Mouse (Mus musculus): Measurements from ENCODE around the gene Traf3ip2. TPM values are rescaled to one million over a fixed set of nuclear protein-coding genes. Genes with fewer than 3 reads are reported as not detected.

Gene Traf3ip2
- total RNA-seq, 2 experiments from 2014 or later: 7.1 to 7.3 TPM

- no peak for DNase-seq
Observed at GRCm38 (mm10) chr10:39634423-39635101, 21.8 kb downstream of the Traf3ip2 start.

DNA sequence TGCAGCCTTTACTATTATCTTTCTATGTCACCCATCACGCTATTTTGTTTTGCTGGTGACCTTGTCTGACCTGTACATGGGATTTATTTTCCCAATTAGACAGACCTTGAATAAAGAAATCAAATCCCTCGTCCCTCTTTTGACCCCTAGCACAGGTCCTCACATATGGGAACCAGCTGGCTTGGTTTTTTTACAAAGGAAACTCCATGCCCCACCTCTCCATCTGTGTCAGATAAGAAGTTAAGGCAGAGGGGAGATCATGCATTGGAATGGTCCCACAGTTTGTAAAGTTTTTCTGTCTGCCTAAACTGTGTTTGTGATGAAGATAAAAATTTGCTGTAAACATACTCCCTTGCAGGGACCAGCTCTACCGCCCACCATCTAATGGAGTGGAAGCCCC lies 26.1 kb downstream of the Traf3ip2 start:
- DNase-seq: no peak

DNA sequence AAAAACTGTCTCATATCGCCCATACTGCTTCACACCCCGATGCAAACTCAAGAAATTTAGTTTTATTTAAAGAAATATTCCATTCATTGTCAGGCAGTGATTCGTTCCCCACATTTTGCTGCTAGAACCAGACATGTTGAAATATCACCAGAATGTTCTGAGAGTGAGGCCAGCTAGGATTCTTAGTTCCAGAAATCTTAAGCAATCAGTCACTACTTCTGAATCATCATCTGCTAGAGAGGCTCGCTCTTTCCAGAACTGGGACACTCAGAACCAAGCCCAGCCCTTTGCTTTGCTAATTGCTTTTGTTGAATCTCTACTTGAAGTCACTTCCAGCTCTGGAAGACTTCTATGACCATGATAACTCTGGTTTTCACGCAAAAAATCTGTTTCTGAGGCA lies 27.0 kb downstream of the Traf3ip2 start:
- no peak for DNase-seq

GRCm38 (mm10) chr10:39640817-39641226 lies 28.1 kb downstream of the Traf3ip2 start:
- DNase-seq: peak; percentile 38

- no peak for DNase-seq
Observed at GRCm38 (mm10) chr10:39645789-39646628, 33.3 kb downstream of the Traf3ip2 start.

DNA sequence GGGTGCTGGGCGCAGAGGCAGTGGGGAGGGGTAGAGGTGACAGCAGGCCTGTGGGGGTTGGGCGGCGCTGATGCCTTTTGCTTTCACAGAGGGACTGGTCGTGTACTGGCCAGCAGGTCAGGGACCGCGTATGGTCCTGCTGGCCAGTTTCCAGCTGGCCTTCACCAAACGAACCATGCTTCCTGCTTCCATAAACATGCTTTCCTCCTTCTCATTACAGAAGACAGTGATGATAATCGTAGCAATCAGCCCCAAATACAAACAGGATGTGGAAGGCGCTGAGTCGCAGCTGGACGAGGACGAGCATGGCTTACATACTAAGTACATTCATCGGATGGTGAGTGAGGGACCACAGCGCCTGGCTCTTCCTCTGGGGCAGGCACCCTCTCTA lies 33.9 kb downstream of the Traf3ip2 start:
- peak; percentile 54 for DNase-seq

GRCm38 (mm10) chr10:39647118-39647517 lies 34.4 kb downstream of the Traf3ip2 start:
- DNase-seq: no peak

DNA sequence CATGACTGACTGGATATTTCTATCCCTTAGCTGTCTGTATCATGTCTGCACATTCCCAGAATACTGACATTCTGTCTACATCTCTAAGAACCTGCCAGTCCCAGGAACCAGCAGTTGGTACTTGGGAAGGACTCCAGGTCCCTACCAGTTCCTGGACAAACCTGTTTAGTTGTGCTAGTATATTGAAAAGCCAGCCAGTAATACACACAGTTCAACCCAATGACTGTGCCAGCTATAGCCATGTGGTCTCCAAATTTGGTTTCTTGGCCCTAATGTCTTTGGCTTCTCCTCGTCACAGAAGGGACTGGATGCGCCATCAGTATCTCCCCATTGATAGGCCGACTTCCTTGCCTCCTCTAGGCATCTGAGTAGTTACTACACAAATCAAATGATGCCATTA lies 35.5 kb downstream of the Traf3ip2 start:
- no peak for DNase-seq

GRCm38 (mm10) chr10:39649550-39649949 lies 36.8 kb downstream of the Traf3ip2 start:
- DNase-seq: no peak

DNA sequence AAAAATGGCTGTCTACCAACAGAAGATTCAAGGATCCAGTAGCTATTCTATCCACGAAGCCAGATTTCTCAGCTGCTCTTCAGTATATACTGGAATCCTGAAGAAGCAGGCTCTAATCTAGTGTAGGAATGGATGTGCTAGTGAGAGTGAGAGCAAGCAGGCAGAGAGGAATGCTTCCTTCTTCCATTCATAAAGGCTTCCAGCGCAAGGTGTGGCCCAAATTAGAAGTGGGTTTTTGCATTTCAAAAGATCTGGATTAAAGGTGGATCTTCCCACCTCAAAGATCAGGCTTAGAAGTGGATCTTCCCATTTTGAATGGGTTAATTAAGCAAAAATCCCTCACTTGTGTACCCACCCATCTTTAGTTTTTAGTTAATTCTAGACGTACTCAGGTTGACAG lies 37.6 kb downstream of the Traf3ip2 start:
- no peak for DNase-seq

GRCm38 (mm10) chr10:39654001-39654416 lies 41.3 kb downstream of the Traf3ip2 start:
- no peak for DNase-seq

DNA sequence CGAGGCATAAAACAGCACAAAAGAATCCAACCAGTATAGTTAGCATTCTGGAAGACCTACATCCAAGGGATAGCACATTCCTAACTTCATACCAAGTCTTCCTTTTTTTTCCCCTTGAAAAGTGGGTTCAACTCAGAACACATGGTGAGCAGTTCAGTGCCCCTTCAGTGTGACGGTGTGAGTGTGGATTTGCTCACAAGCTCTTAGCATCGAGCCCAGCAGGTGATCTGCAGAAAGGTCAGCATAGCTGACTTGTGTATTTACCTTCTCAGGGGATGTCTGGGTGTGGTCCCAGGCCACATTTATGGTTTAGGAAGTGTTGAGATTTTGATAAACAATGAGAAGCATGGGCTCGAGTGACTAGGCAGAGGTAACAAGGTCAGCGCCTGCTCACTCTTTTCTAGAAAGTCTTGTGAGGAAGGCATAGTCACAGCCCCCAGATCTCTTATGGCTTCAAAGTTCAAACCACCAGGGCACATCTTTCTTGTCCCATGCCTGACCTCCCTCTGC lies 46.2 kb downstream of the Traf3ip2 start:
- DNase-seq: no peak

GRCm38 (mm10) chr10:39659411-39660268 lies 46.9 kb downstream of the Traf3ip2 start:
- DNase-seq: peak; percentile 72

GRCm38 (mm10) chr10:39660269-39660655 lies 47.5 kb downstream of the Traf3ip2 start:
- no peak for DNase-seq

GRCm38 (mm10) chr10:39660698-39661097 lies 48.0 kb downstream of the Traf3ip2 start:
- no peak for DNase-seq

- DNase-seq: no peak
Observed at GRCm38 (mm10) chr10:39665071-39665502, 52.4 kb downstream of the Traf3ip2 start.

DNA sequence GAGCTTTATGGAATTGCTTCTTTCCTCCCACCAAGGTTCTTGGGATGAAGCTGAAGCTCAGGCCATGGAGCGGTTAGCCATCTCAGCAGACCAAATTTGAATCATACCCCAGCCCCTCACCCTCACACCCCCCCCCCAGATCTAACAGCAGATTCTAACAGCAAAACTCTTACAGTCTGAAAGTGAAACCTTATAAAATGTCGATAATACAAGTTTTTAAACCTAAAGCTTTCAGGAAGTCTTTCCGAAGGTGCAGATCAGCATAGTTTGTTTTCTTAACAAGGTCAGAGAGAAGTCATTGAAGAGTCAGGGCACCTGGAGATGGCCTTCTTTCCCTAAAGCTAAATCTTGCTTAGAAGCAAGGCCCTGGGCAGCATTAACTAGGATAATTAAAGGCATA lies 53.3 kb downstream of the Traf3ip2 start:
- no peak for DNase-seq

- DNase-seq: no peak
Observed at GRCm38 (mm10) chr10:39671451-39671850, 58.7 kb downstream of the Traf3ip2 start.

DNA sequence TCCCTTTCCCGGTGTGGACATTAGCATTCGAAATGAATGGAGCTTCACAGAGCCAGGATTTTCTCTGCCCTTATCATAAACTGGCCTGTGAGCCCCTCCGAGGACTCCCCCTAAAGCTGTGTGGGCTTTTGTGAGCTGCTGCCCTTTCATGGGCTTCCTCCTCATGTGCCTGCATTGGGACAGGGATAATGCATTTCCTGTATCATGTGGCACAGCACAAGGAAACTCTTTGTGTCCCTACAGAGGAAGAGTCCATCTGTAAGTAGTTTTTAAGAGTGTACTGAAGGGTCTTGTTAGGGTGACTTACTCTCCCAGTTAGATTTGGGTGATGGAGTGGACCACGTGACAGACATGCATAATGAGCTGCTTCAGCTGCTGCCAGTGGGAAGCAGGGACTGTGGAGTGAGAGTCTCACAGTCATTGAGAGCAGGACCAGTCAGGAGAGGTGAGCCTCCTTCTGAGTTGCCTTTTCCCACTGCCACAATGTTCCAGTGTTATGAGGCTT lies 59.9 kb downstream of the Traf3ip2 start:
- DNase-seq: no peak

- DNase-seq: no peak
Observed at GRCm38 (mm10) chr10:39674106-39674505, 61.4 kb downstream of the Traf3ip2 start.

DNA sequence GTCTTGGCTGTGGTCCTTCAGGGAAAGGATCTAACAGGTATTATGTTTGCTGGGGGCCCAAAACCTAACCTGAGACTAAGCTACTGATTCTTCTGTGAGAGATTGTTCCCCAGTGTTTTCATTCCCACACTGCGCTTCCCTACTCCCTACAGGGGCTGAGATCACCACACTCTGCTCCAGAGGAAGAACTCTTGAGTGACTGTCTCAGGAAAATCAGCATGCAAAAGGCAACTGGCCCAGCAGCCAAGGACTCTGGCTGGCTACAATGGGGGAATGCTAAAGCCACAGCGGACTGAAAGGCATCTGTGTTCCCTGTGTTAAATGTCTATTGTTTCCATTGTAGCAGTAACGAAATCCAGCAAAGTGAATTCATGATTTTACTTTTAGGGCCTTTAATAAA lies 62.0 kb downstream of the Traf3ip2 start:
- no peak for DNase-seq

GRCm38 (mm10) chr10:39678199-39678791 lies 65.6 kb downstream of the Traf3ip2 start:
- no peak for DNase-seq
